Mouse (Mus musculus): ENCODE measurements at regions not wholly inside any gene's neighbourhood (a gene's known extent, or its start where the extent isn't known, plus 50 kb on each side); places are given as distances from the start of the nearest gene placed in this dataset.
"Not testable (repeated sequence)": the region's sequence is repeated elsewhere in the genome, so short reads cannot be mapped to it uniquely, and the experiment has no call there.

DNA sequence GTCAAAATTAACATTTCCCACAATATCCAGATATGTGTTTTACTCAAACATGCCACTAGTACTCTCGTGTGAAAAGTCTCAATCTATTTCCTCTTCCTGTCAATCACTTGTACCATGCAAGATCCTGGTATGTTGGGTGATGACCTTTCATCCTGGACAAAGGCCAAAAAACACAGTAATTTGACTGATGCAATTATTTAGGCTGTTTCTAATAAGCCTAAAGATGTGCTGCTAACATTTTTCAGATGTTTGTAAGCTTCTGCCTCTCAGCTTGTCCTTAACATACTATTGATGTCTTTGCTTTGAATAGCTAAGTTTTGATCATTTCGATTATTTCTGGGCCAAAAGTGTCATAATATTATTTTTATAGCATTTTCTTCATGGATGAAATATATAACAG lies 418.4 kb upstream of the Arrdc4 start:
- no peak for DNase-seq (ENCODE audit: low spot score in 2 of 2)

GRCm38 (mm10) chr7:69161916-69162315 lies 412.9 kb upstream of the Arrdc4 start:
- no peak for DNase-seq (ENCODE audit: low spot score in 2 of 2)

- no peak for DNase-seq (ENCODE audit: low spot score in 2 of 2)
Observed at GRCm38 (mm10) chr7:69142351-69142750, 393.3 kb upstream of the Arrdc4 start.

GRCm38 (mm10) chr7:69133441-69133840 lies 384.4 kb upstream of the Arrdc4 start:
- DNase-seq (ENCODE audit: low spot score in 2 of 2): no peak

- not testable (repeated sequence) for DNase-seq (ENCODE audit: low spot score in 2 of 2)
Observed at GRCm38 (mm10) chr7:69101770-69102169, 352.7 kb upstream of the Arrdc4 start.

DNA sequence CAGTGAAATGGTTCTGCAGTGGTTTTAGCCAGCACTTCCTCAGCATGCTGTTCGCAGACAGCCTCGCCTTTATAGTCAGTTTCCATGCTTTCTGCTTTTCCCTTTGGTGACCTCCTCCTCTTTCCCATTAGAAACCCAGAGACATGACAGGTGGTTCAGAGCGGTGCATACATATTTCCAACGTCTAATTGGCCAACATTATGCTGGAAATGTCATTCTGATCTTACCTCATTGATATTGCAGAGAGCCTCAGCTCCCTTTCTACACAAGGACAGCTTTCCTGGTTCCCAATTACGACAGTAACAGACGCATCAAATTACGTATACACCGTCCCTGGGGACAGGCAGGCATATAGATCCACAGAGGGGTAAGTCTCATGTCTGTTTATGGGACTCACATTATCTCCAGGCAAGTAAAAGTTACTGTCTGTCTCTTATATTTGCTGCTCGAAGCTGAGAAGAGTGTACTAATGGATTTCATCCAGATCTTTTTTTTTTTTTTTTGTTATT lies 348.6 kb upstream of the Arrdc4 start:
- no peak for DNase-seq (ENCODE audit: low spot score in 2 of 2)

GRCm38 (mm10) chr7:69074780-69075179 lies 325.7 kb upstream of the Arrdc4 start:
- no peak for DNase-seq (ENCODE audit: low spot score in 2 of 2)

- no peak for DNase-seq (ENCODE audit: low spot score in 2 of 2)
Observed at GRCm38 (mm10) chr7:69062994-69063393, 314.0 kb upstream of the Arrdc4 start.

- DNase-seq (ENCODE audit: low spot score in 2 of 2): no peak
Observed at GRCm38 (mm10) chr7:69062506-69062905, 313.5 kb upstream of the Arrdc4 start.

DNA sequence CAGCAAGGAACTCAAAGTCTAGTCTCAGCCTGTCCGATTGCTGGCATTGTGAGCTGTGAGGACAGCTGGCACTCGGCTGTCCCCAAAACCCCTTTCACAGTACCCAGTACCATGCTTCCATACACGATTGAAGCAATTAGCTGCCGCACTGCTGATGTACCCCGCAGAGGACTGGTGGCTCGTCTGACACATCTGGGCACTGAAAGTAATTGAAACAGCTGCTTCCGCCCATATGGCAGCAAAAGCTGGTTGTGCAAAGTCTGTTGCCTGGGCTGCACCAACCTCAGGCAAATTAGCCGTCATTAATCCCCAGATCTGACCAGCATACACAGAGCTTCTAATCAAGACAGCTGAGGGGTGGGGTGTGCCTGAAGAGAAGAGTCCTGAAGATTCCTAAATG lies 313.1 kb upstream of the Arrdc4 start:
- DNase-seq (ENCODE audit: low spot score in 2 of 2): no peak

- no peak for DNase-seq (ENCODE audit: low spot score in 2 of 2)
Observed at GRCm38 (mm10) chr7:69061242-69061641, 312.2 kb upstream of the Arrdc4 start.

GRCm38 (mm10) chr7:69016575-69016974 lies 267.5 kb upstream of the Arrdc4 start:
- DNase-seq (ENCODE audit: low spot score in 2 of 2): no peak

- DNase-seq (ENCODE audit: low spot score in 2 of 2): no peak
Observed at GRCm38 (mm10) chr7:69015047-69015446, 266.0 kb upstream of the Arrdc4 start.

DNA sequence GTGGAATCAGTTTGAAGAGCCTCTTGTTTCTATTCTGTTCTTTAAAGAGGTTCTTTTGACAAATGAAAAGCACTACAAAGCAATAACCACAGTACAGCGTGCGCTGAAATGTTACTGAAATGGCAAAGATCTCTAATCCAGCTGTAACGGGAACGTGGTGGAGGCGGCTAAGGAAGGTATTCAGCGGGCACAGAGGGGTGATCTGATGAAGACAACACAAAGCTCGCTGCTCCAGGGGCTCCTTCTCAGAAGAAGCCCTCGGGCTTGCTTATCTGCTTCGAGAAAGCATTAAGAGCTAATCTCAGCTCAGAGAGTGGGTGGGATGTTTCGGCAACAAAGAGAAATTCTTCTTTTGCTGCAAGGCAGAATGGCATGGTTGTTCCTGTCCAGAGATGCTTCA lies 258.2 kb upstream of the Arrdc4 start:
- DNase-seq (ENCODE audit: low spot score in 2 of 2): no peak

DNA sequence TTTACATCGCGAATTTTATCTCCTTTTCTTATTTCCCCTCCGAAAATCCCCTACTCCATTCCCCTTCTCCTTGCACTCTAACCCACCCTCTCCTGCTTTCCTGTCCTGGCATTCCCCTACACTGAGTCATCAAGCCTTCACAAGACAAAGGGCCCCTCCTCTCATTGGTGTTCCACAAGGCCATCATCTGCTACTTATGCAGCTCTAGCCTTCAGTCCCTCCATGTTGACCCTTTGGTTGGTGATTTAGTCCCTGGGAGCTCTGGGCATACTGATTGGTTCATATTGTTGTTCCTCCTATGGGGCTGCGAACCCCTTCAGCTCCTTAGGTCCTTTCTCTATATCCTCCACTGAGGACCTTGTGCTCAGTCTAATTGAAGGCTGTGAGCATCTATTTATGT lies 239.0 kb upstream of the Arrdc4 start:
- no peak for DNase-seq (ENCODE audit: low spot score in 2 of 2)

DNA sequence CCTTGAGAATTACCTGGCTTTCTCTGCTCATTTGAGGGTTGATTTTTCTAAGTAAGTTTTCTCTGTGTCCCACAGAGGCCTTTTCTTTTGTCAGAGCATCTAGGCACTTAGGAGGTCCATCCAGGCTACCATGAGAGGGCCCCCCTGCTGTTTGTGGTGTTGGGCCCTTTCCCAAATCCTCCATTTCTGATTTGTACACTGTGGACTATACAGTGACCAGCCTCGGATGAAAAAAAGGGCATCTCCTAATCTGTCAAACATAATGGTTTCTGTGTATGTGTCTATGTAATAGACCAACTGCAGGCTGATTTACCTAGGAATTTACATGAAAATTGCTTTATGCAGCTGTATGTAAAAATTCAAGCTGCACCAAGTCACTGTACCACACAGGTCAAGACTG lies 234.9 kb upstream of the Arrdc4 start:
- no peak for DNase-seq (ENCODE audit: low spot score in 2 of 2)

GRCm38 (mm10) chr7:68982914-68983502 lies 234.0 kb upstream of the Arrdc4 start:
- DNase-seq (ENCODE audit: low spot score in 2 of 2): no peak

GRCm38 (mm10) chr7:68978576-68978975 lies 229.5 kb upstream of the Arrdc4 start:
- no peak for DNase-seq (ENCODE audit: low spot score in 2 of 2)

GRCm38 (mm10) chr7:68976813-68977752 lies 228.0 kb upstream of the Arrdc4 start:
- no peak for DNase-seq (ENCODE audit: low spot score in 2 of 2)

DNA sequence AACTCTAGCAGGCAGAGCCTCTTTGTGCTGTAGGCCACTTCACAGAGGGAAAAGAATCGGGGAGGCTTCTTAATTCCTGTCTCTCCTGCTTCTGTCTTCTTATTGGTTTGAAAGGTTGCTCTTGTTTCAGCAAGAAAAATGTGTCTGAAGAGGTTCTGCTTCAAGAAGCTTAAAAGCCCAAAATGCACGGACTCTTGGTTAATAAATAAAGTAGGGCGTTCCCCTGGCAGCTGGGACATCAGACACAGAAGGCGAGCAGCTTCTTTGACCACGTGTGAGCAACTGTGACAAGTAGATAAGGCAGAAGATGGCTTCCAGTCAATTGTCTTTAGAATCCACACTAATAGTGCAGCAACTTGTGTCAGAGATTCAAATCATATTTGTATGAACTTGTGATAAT lies 226.9 kb upstream of the Arrdc4 start:
- DNase-seq (ENCODE audit: low spot score in 2 of 2): no peak

GRCm38 (mm10) chr7:68975580-68975894 lies 226.5 kb upstream of the Arrdc4 start:
- DNase-seq (ENCODE audit: low spot score in 2 of 2): no peak

GRCm38 (mm10) chr7:68974761-68975579 lies 225.9 kb upstream of the Arrdc4 start:
- no peak for DNase-seq (ENCODE audit: low spot score in 2 of 2)
